Mouse (Mus musculus) ES-Bruce4 (cell line): Measurements from ENCODE around the gene Rfc5.

Experiments used
- CTCF ChIP-seq: IDR thresholded peaks from one replicate; pipeline ENCODE4 v1.8.1; 2011; ENCODE audit warnings: low read depth, low read length
- EP300 ChIP-seq: IDR thresholded peaks from 2 replicates; pipeline ENCODE4 v1.6.1; 2011; ENCODE audit warnings: low read depth, low read length; ENCODE audit not compliant: insufficient read depth

GRCm38 (mm10) chr5:117347838-117348237, 41.0 kb downstream of the Rfc5 start:
- TF ChIP-seq CTCF: no peak
- no peak for TF ChIP-seq EP300
